Comparison of ENCODE assay signal across 2 mouse cellular contexts in the genomic region with DNA sequence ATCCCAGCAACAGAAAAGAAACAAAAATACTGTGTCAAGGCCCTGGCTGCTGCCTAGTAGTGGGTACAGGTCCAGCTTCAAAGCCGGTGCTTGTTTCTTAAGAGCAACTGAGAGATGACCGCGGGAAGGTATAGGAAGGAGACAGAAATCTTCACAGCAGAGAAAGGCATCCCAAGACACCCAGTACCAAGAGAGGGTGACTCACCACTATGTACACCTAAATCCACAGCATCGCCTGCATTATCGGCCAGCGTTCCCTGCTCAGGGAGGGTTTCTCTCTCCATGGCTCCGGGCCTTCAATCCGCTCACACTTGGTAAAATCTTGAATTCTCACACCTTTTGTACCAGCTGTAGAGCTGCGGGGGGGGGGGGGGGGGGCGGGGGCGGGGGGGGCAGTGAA.
TF ChIP-seq lines count a peak whose summit lies in the region.

A gene (minus strand): TSS at position 298 of the 400 bp plus-strand sequence.

TF ChIP-seq in CH12.LX, 34 proteins besides CTCF, POLR2A, EP300 and RAD21 (continued from another document):
- TF ChIP-seq IRF4 (IDR thresholded peaks at IDR 0.05; ENCODE audit: low read depth, low read length): no peak
- TF ChIP-seq TCF12 (IDR thresholded peaks at IDR 0.05; ENCODE audit: low read depth, low read length): no peak
- no peak for TF ChIP-seq MAZ (IDR thresholded peaks at IDR 0.05; ENCODE audit: low read depth, low read length)
- TF ChIP-seq UBTF (IDR thresholded peaks at IDR 0.05; ENCODE audit: low read depth, low read length): no peak
- no peak for TF ChIP-seq MEF2A (IDR thresholded peaks at IDR 0.05; ENCODE audit: borderline replicate concordance, low read depth, low read length)
- TF ChIP-seq USF2 (conservative IDR thresholded peaks at IDR 0.05; ENCODE audit: low read depth, low read length): no peak
- TF ChIP-seq MAFK (IDR thresholded peaks at IDR 0.05; ENCODE audit: insufficient replicate concordance, low read length): no peak
- no peak for TF ChIP-seq TBP (conservative IDR thresholded peaks at IDR 0.05; ENCODE audit: low read depth, low read length)
- TF ChIP-seq ZKSCAN1 (IDR thresholded peaks at IDR 0.05; ENCODE audit: borderline replicate concordance, low read depth, low read length): no peak
- no peak for TF ChIP-seq ZC3H11A (IDR thresholded peaks at IDR 0.05; ENCODE audit: low read depth, low read length)
- TF ChIP-seq USF1 (IDR thresholded peaks at IDR 0.05; ENCODE audit: low read depth, low read length): no peak
- TF ChIP-seq NRF1 (IDR thresholded peaks at IDR 0.05; ENCODE audit: low read depth, low read length): no peak
- no peak for TF ChIP-seq GABPA (IDR thresholded peaks at IDR 0.05; ENCODE audit: insufficient replicate concordance, low read depth, low read length)

TF ChIP-seq in MEL, 35 proteins besides CTCF, POLR2A, EP300 and RAD21 (continued from another document):
- TF ChIP-seq MYB (IDR thresholded peaks at IDR 0.05; ENCODE audit: low read depth, low read length): no peak
